Mouse (Mus musculus) kidney, adult 2 months (tissue): ENCODE measurements at regions not wholly inside any gene's neighbourhood (a gene's known extent, or its start where the extent isn't known, plus 50 kb on each side); places are given as distances from the start of the nearest gene placed in this dataset.

ENCODE experiments used
- CTCF ChIP-seq: fragments of 200-500 bp; conservative IDR thresholded peaks from 2 replicates; pipeline ENCODE4 v1.5.1; 2011; ENCODE audit warnings: low read depth, mild to moderate bottlenecking, control low read depth, low read length, moderate library complexity, mixed read lengths; ENCODE audit not compliant: insufficient read depth, insufficient read length
- POLR2A ChIP-seq: fragments of 200-500 bp; IDR thresholded peaks from one replicate; pipeline ENCODE4 v1.6.1; 2011; ENCODE audit warnings: low read depth, low read length, control low read depth

- no peak for TF ChIP-seq CTCF
- TF ChIP-seq POLR2A, result no peak
Measured at GRCm38 (mm10) chr8:26594369-26594920, 382.7 kb upstream of the Zfp703 start.
